Mouse (Mus musculus) hindbrain, embryonic 11.5 days (tissue): ENCODE results near the gene Qk. TPM values are rescaled to one million over a fixed set of nuclear protein-coding genes. Genes with fewer than 3 reads are reported as not detected.

Source experiments
- ATAC-seq: fragments of 200-750 bp; cut with Nextera tagmentation; 2 replicates; pipeline ENCODE4 v1.8.0; 2017; ENCODE audit warnings: mild to moderate bottlenecking, moderate TSS enrichment, moderate library complexity; ENCODE audit not compliant: low FRiP score
- DNase-seq: peaks from one replicate; pipeline ENCODE4 v3.0.0-alpha.2; 2015; ENCODE audit warnings: low spot score
- H3K27ac ChIP-seq: fragments of 300-500 bp; sonication (generic); 2 replicates; pipeline ENCODE4 v1.5.1; 2014; ENCODE audit warnings: mild to moderate bottlenecking, low read depth, low read length
- H3K27me3 ChIP-seq: fragments of 300-500 bp; sonication (generic); 2 replicates; pipeline ENCODE4 v1.6.1; 2014; ENCODE audit warnings: mild to moderate bottlenecking, low read length, moderate library complexity, mixed read lengths; ENCODE audit not compliant: control insufficient read depth, insufficient read depth
- H3K36me3 ChIP-seq: fragments of 300-500 bp; sonication (generic); 2 replicates; pipeline ENCODE4 v1.6.1; 2014; ENCODE audit warnings: mild to moderate bottlenecking, low read length, moderate library complexity, mixed read lengths; ENCODE audit not compliant: control insufficient read depth, insufficient read depth
- H3K4me1 ChIP-seq: fragments of 300-500 bp; sonication (generic); replicated peaks from 2 replicates; pipeline ENCODE4 v1.6.1; 2014; ENCODE audit warnings: low read length, mixed read lengths; ENCODE audit not compliant: control insufficient read depth, insufficient read depth
- H3K4me2 ChIP-seq: fragments of 300-500 bp; sonication (generic); replicated peaks from 2 replicates; pipeline ENCODE4 v1.6.1; 2014; ENCODE audit warnings: mild to moderate bottlenecking, low read depth, low read length
- H3K4me3 ChIP-seq: fragments of 300-500 bp; sonication (generic); 2 replicates; pipeline ENCODE4 v1.5.1; 2014; ENCODE audit warnings: low read depth, low read length
- H3K9ac ChIP-seq: fragments of 300-500 bp; sonication (generic); 2 replicates; pipeline ENCODE4 v1.6.1; 2014; ENCODE audit warnings: low read depth, low read length
- H3K9me3 ChIP-seq: fragments of 300-500 bp; sonication (generic); 2 replicates; pipeline ENCODE4 v1.6.1; 2016; ENCODE audit warnings: low read length; ENCODE audit not compliant: control insufficient read depth
- WGBS: fragments of 180-500 bp; shearing (Covaris S2); extraction: QIAGEN DNeasy Blood & Tissue Kit; methylation state at CpG from one replicate; pipeline ENCODE4 v1.1.7; 2014; 5-methylcytosine and 5-hydroxymethylcytosine counted together
- polyA plus RNA-seq: library from polyadenylated mRNA; unstranded; fragments of >200 nt; fragmentation: Nextera tagmentation; extraction: Ambion mirVana; gene quantifications from 2 replicates; pipeline ENCODE4 v1.2.1, GENCODE M21; 2014

The Qk gene
- polyA plus RNA-seq, 1 experiment from 2014 or later, result 76.5 TPM

DNA sequence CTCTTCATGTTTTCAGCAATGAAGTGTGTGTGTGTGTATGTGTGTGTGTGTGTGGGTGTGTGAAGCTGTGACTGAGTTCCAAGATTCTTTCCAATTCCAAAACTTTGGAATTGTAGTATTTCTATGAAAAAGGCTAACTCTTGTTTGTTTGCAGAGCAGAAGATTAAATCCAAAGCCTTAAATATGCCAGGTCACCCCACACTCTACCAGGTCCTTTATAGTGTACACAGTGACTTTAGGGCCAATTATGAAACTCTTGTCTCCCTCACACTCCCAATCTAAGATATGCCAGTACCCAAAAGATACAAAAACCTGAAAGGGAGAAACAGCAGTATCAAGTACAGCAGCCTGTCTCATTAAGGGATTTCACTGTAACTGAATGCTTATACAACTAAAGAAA, 15.7 kb downstream of the Qk start:
- no peaks in the 10 kb centered on the region for H3K9me3 ChIP-seq
- H3K27ac ChIP-seq, result no peak overlapping the region
- no peak overlapping the region for H3K9ac ChIP-seq
- H3K27me3 ChIP-seq, result no peaks in the 10 kb centered on the region
- no peaks in the 10 kb centered on the region for H3K4me1 ChIP-seq
- no peak overlapping the region for H3K4me2 ChIP-seq
- DNase-seq, result no peak
- H3K4me3 ChIP-seq, result no peak overlapping the region
- H3K36me3 ChIP-seq, result no peaks in the 10 kb centered on the region
- no peak for ATAC-seq

DNA sequence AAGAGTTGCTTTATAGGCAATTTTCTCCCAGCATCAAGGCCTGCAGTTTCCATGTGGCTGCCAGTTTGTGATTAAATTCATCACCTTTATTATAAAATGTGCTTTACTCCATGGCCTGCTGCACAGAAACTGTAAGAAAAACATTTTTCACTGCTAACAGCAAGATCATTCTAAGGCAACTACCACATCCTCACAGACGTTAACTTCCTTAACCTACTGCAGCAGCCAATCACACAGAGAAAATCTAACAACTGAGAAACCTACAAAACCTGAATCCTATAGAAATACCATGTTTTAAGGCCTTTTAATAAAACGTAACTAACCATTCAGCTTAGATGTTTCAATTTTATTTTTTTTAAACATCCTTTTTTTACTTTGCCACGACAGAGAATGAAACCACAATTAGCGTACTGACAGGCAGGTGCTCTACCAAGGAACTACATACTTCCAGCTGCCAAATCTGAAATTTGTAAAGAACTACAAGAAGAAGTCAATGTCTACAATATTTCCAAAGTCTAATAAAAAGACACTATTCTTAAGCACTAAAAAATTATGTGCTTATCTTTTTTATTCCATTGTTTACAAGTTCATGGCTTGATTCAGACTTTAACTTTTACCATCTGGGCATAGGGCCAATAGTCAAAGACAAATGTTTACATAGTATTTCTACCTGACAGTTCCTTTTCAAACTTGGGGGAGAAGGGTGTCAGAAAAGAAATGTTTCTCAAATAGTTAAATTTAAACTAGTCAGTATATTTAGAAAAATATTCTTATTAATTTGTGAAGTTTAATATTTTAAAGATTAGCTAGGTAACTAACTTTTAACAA, 18.5 kb downstream of the Qk start:
- WGBS, result 82% methylated on average over 4 of the region's 4 CpGs
- Histone ChIP-seq H3K9me3 (no peaks in the 10 kb centered on the region), H3K4me1 (no peaks in the 10 kb centered on the region; the same call in 1 of the 2 replicates), H3K36me3 (no peaks in the 10 kb centered on the region), H3K27me3 (no peaks in the 10 kb centered on the region), H3K4me3 (no peak overlapping the region), H3K4me2 (no peak overlapping the region), H3K9ac (no peak overlapping the region), H3K27ac (no peak overlapping the region)
- ATAC-seq, result no peak
- DNase-seq, result no peak

DNA sequence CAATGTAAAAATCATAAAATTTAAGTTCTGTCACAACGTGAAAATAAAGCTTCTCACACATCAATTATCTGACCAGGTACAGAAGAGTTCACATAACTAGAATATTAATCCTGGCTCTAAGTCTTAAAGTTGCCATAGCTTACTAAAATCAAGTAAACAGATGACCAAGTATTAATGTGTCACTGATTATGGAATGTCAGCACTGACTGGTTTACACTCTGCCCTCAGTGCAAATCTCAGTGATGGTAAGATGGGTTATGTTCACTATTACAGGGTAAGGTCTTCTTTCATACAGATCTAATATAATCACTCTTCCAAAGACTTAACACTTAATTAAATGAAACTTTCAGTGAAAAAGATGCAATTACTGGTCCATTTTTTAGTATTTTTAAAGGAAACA, 20.3 kb downstream of the Qk start:
- 93% methylated on average over 1 of the region's 1 CpGs for WGBS
- no peak overlapping the region for H3K27ac ChIP-seq
- H3K4me2 ChIP-seq, result no peak overlapping the region
- H3K36me3 ChIP-seq, result no peaks in the 10 kb centered on the region
- no peak overlapping the region for H3K9ac ChIP-seq
- ATAC-seq, result no peak
- no peaks in the 10 kb centered on the region for H3K9me3 ChIP-seq
- no peaks in the 10 kb centered on the region for H3K27me3 ChIP-seq
- H3K4me1 ChIP-seq, result no peaks in the 10 kb centered on the region; the same call in 1 of the 2 replicates
- no peak for DNase-seq
- H3K4me3 ChIP-seq, result no peak overlapping the region

DNA sequence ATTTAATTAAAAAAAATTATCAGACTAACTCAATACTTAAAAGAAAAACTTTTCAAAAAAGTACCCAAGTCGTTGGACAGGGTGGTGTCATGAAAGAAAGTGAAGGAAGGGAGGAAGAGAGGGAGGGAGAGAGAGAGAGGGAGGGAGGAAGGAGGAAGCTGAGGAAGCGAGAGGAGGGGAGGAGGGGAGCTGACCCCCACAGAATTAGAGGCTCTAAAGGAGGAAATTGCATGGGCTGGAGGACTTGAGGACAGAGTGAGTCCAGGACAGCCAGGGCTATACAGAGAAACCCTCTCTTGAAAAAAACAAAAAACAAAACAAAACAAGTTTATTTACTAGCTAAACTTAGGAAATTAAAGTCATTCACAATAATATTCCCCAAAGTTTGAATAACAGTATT, 27.1 kb downstream of the Qk start:
- Histone ChIP-seq H3K9ac (no peak overlapping the region), H3K36me3 (no peaks in the 10 kb centered on the region), H3K4me1 (no peaks in the 10 kb centered on the region), H3K27ac (no peak overlapping the region), H3K9me3 (no peaks in the 10 kb centered on the region), H3K4me3 (no peak overlapping the region), H3K27me3 (no peaks in the 10 kb centered on the region), H3K4me2 (no peak overlapping the region)
- ATAC-seq, result no peak
- no peak for DNase-seq
- whole genome bisulfite sequencing, result 73% methylated on average over 2 of the region's 2 CpGs

DNA sequence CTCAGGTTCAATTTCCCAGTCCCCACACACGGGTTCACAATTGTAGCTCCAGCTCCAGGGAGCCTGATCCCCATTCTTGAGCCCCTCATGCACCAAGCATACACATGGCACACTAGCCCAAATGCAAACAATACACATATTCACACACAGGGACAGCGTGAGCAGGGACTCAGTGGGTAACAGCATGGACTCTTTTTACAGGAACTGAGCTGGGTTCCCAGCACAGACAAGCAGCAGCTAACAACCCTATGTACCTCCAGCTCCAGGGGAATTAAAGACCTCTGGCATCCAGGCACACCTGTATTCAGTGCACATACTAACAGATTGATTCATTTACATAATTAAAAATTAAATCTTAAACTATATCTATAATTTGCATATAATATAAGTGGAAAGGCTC, 34.9 kb downstream of the Qk start:
- no peaks in the 10 kb centered on the region for H3K27me3 ChIP-seq
- H3K36me3 ChIP-seq, result no peaks in the 10 kb centered on the region
- no peaks in the 10 kb centered on the region for H3K9me3 ChIP-seq
- H3K4me3 ChIP-seq, result no peak overlapping the region
- 69% methylated on average over 2 of the region's 2 CpGs for WGBS
- no peak overlapping the region for H3K9ac ChIP-seq
- no peak overlapping the region for H3K27ac ChIP-seq
- ATAC-seq, result no peak
- H3K4me1 ChIP-seq, result no peaks in the 10 kb centered on the region
- DNase-seq, result no peak
- no peak overlapping the region for H3K4me2 ChIP-seq

DNA sequence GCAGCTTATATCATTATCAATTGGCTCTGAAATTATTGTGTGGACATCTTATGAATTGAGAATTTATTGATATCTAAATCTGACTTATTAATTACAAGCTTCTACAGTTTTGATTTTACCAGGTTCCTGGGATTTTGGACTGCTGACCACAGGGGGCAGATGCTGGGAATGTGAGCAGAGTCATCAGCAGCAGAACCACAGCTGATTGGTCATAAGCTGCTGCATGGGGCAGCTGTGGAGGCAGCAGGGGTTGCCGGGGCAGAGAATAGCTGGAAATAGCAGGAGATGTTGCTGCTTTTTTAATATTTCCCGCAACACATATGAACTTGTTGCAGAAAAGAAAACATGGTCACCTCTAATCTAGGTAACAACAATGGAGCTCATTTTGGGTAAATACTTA, 40.1 kb downstream of the Qk start:
- H3K27ac ChIP-seq, result no peak overlapping the region
- H3K4me2 ChIP-seq, result no peak overlapping the region
- no peak overlapping the region for H3K9ac ChIP-seq
- no peak for DNase-seq
- H3K4me1 ChIP-seq, result no peaks in the 10 kb centered on the region
- H3K36me3 ChIP-seq, result no peaks in the 10 kb centered on the region
- WGBS, result 85% methylated on average over 2 of the region's 2 CpGs
- H3K4me3 ChIP-seq, result no peak overlapping the region
- ATAC-seq, result no peak
- H3K27me3 ChIP-seq, result no peaks in the 10 kb centered on the region
- no peaks in the 10 kb centered on the region for H3K9me3 ChIP-seq

DNA sequence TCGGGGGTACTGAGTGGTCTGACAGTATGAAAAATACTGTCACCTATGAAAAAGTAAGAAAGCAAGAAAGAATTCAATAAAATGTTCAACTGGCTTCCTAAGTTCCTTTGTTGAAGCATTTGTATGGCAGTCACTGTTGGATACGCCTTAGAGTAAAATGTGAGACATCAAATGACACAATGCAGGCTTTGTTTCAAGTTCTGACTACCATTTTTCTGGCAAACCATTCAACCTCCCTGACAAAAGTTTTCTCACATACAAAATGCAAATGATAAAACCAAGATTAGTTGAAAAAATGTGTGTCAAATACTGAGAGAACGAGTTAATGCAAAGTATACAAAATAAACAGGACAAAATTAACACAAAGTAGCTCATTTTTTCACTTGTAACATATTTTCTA, 50.1 kb downstream of the Qk start:
- WGBS, result 33% methylated on average over 3 of the region's 3 CpGs
- ATAC-seq, result no peak
- H3K9me3 ChIP-seq, result no peaks in the 10 kb centered on the region
- no peaks in the 10 kb centered on the region for H3K36me3 ChIP-seq
- H3K9ac ChIP-seq, result no peak overlapping the region
- no peaks in the 10 kb centered on the region for H3K4me1 ChIP-seq
- no peak overlapping the region for H3K4me3 ChIP-seq
- no peak for DNase-seq
- H3K27me3 ChIP-seq, result no peaks in the 10 kb centered on the region
- H3K4me2 ChIP-seq, result no peak overlapping the region
- H3K27ac ChIP-seq, result no peak overlapping the region

DNA sequence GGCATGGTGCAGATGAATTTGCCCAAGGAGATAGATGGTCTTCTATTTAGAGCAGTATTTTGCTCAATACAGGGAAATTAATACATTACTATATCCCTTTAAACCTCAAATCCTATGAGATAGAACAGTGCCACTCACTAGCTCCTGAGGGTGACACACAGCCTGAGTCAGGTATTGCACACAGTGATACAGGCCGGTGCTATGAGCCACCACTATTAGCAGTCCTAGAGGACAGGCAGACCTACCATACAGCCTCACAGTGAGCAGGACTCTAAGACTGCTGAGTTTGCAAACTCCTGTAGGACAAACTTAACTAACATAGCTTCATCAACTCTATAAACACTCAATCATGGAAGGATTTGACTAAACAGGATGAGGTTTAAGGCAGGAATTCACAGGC, 51.2 kb downstream of the Qk start:
- Histone ChIP-seq H3K4me2 (no peak overlapping the region), H3K9me3 (no peaks in the 10 kb centered on the region), H3K36me3 (no peaks in the 10 kb centered on the region), H3K27me3 (no peaks in the 10 kb centered on the region), H3K27ac (no peak overlapping the region), H3K4me1 (no peaks in the 10 kb centered on the region), H3K4me3 (no peak overlapping the region), H3K9ac (no peak overlapping the region)
- ATAC-seq, result no peak
- 39% methylated on average over 1 of the region's 1 CpGs for WGBS
- no peak for DNase-seq

DNA sequence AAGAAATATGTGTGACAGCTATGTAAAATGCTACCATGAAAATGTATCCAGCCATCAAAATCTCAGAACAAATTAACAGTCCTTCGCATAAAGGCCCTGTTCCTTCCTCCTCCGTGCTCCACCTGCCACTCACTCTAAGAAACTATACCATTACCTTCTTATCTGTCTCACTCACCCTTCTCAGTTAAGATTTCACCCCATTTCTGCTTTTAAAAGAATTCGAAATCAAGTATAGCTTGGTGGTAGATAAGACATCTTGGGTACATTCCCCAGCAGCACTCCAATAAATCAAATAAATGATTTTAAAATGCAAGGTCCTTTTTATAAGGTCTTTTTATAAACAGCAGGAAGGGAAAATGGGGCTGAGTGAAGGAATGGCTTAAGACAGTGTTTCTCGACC, 53.4 kb downstream of the Qk start:
- Histone ChIP-seq H3K36me3 (no peaks in the 10 kb centered on the region), H3K9me3 (no peaks in the 10 kb centered on the region), H3K27me3 (no peaks in the 10 kb centered on the region), H3K27ac (no peak overlapping the region), H3K4me3 (no peak overlapping the region), H3K4me2 (no peak overlapping the region), H3K9ac (no peak overlapping the region), H3K4me1 (no peaks in the 10 kb centered on the region)
- DNase-seq, result no peak
- no peak for ATAC-seq
- WGBS, result 84% methylated on average over 4 of the region's 4 CpGs
